In the genomic region with DNA sequence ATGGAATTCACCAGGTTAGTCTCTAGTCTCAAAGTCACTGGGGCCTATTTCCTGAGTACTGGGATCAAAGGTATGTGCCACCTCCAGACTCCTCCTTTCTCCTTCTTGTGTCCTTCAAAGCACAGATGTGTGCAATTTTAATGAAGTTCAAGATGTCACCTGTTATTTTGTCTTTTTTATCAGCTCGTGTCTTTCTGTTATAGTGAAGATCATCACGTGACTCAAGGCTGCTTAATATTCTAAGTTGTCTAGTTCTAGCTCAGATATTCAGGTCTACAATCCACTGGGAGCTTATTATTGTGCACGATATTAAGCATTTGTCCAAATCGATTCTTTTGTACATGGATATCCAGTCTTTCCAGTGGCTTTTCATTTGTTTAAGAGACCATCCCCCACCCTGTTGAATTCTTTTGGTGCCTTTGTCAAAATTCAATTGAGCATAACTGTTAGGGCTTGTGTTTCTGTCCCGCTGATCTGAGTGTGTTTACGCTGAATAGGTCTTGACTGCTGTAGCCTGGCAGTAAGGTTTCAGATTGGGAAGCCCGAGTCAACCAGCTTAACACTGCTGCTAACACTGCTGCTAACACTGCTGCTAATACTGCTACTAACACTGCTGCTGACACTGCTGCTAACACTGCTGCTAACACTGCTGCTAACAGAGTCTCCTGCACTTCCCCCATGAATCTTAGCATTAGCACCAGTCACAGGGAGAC, we compare ENCODE assay signal across 10 mouse cellular contexts. TPM values are rescaled to one million over a fixed set of nuclear protein-coding genes. Genes with fewer than 3 reads are reported as not detected.
DNase-seq lines count a peak whose midpoint lies in the region; ATAC-seq lines count a peak whose summit lies in the region.
"Had no signal": no experiment of that assay in that cellular context is flagged by ENCODE, and none has a peak within 500 bp of the region (broad histone marks: within the 10 kb centered on the region; RNA-seq: fewer than 3 reads in every experiment).

No protein-coding gene starts in this region.

- no peak overlapping the region for H3K9ac ChIP-seq in forebrain, embryonic 11.5 days (ENCODE audit: low read length)
- peak overlapping the region; percentile 13; the same call in 1 of the 2 replicates for H3K9ac ChIP-seq in liver, embryonic 11.5 days (ENCODE audit: low read depth, low read length)
- H3K9ac ChIP-seq in stomach, embryonic 15.5 days: no peak overlapping the region

- 7% methylated on average over 7 of the region's 7 CpGs for WGBS in forebrain, embryonic 11.5 days
- 63% methylated on average over 7 of the region's 7 CpGs for WGBS in liver, embryonic 11.5 days
- WGBS in stomach, embryonic 15.5 days: 54% methylated on average over 7 of the region's 7 CpGs

- H3K9me3 ChIP-seq in megakaryocyte, embryonic 14.5 days: peaks cover 7% of the 10 kb centered on the region; the same call in 1 of the 2 replicates
- H3K9me3 ChIP-seq in forebrain, embryonic 11.5 days (ENCODE audit: control insufficient read depth, low read length): no peaks in the 10 kb centered on the region
- no peaks in the 10 kb centered on the region for H3K9me3 ChIP-seq in liver, embryonic 11.5 days (ENCODE audit: control insufficient read depth, low read length)
- no peaks in the 10 kb centered on the region for H3K9me3 ChIP-seq in stomach, embryonic 15.5 days

- peak overlapping the region; percentile 82 for H3K27ac ChIP-seq in forebrain, embryonic 11.5 days (ENCODE audit: low read depth, low read length)
- peak overlapping the region; percentile 59 for H3K27ac ChIP-seq in liver, embryonic 11.5 days (ENCODE audit: low read depth, low read length)
- peak overlapping the region; percentile 77; the same call in 1 of the 2 replicates for H3K27ac ChIP-seq in stomach, embryonic 15.5 days

- peaks cover 94% of the 10 kb centered on the region for H3K4me1 ChIP-seq in megakaryocyte, embryonic 14.5 days
- H3K4me1 ChIP-seq in forebrain, embryonic 11.5 days (replicated peaks; ENCODE audit: control insufficient read depth, insufficient read depth, low read length): peaks cover 33% of the 10 kb centered on the region
- H3K4me1 ChIP-seq in liver, embryonic 11.5 days (replicated peaks; ENCODE audit: control insufficient read depth, insufficient read depth, low read length): peaks cover 62% of the 10 kb centered on the region
- peaks cover 38% of the 10 kb centered on the region for H3K4me1 ChIP-seq in stomach, embryonic 15.5 days

- peak overlapping the region; percentile 26; the same call in 1 of the 2 replicates for H3K4me2 ChIP-seq in forebrain, embryonic 11.5 days (ENCODE audit: low read depth, low read length, severe bottlenecking)
- peak overlapping the region; percentile 33; the same call in 1 of the 2 replicates for H3K4me2 ChIP-seq in liver, embryonic 11.5 days
- H3K4me2 ChIP-seq in stomach, embryonic 15.5 days: no peak overlapping the region

- H3K27me3 ChIP-seq in megakaryocyte, embryonic 14.5 days (replicated peaks): no peaks in the 10 kb centered on the region
- no peaks in the 10 kb centered on the region for H3K27me3 ChIP-seq in forebrain, embryonic 11.5 days (ENCODE audit: control insufficient read depth, insufficient read depth, low read length)
- no peaks in the 10 kb centered on the region for H3K27me3 ChIP-seq in liver, embryonic 11.5 days (replicated peaks; ENCODE audit: control insufficient read depth, insufficient read depth, low read length)
- no peaks in the 10 kb centered on the region for H3K27me3 ChIP-seq in stomach, embryonic 15.5 days (replicated peaks)

- no peak for ATAC-seq in megakaryocyte, adult 5-6 weeks (ENCODE audit: poor library complexity, severe bottlenecking)
- peak; percentile 67 for ATAC-seq in forebrain, embryonic 11.5 days (replicated peaks; ENCODE audit: low FRiP score)
- no peak for ATAC-seq in liver, embryonic 11.5 days (replicated peaks; ENCODE audit: low FRiP score)
- ATAC-seq in stomach, embryonic 15.5 days (ENCODE audit: insufficient read depth, low FRiP score, low read depth): no peak

- peaks cover 8% of the 10 kb centered on the region for H3K36me3 ChIP-seq in megakaryocyte, embryonic 14.5 days (replicated peaks; ENCODE audit: low read length)
- H3K36me3 ChIP-seq in forebrain, embryonic 11.5 days (ENCODE audit: control insufficient read depth, insufficient read depth, low read length): no peaks in the 10 kb centered on the region
- no peaks in the 10 kb centered on the region for H3K36me3 ChIP-seq in liver, embryonic 11.5 days (ENCODE audit: control insufficient read depth, insufficient read depth, low read length)
- no peaks in the 10 kb centered on the region for H3K36me3 ChIP-seq in stomach, embryonic 15.5 days

- intact Hi-C loops in left cerebral cortex, postnatal 4 days (cut with DNase I): loop anchor here (10.0 kb wide), 1 partner anchor 376 kb away; no protein-coding TSS in a partner anchor

- DNase-seq in forebrain, embryonic 11.5 days (ENCODE audit: low spot score): peak; percentile 54
- no peak for DNase-seq in liver, embryonic 11.5 days (ENCODE audit: low spot score)
- DNase-seq in adrenal gland, postnatal 36 days: no peak
- no peak for DNase-seq in left cerebral cortex, postnatal 4 days
- no peak for DNase-seq in urinary bladder, postnatal 36 days (ENCODE audit: low spot score in 2 of 2)
- DNase-seq: lung, adult 2 months had no signal

- peak overlapping the region; percentile 62 for H3K4me3 ChIP-seq in megakaryocyte, embryonic 14.5 days (replicated peaks)
- no peak overlapping the region for H3K4me3 ChIP-seq in forebrain, embryonic 11.5 days (ENCODE audit: low read depth, low read length)
- no peak overlapping the region for H3K4me3 ChIP-seq in liver, embryonic 11.5 days (ENCODE audit: low read depth, low read length)
- H3K4me3 ChIP-seq in stomach, embryonic 15.5 days (replicated peaks): no peak overlapping the region
- H3K4me3 ChIP-seq: erythroblast, embryonic 14.5 days had no signal

RNA-seq across cellular contexts. Expression of a gene that starts 38.0 kb away (rescaled TPM):
- polyA plus RNA-seq in megakaryocyte, embryonic 14.5 days (2012; ENCODE audit: insufficient read depth, low replicate concordance): 34.0 and 73.4 TPM in 2 replicates
- 83.9 and 98.2 TPM in 2 replicates for total RNA-seq in megakaryocyte, adult 5-6 weeks (2015)
- total RNA-seq in megakaryocyte, adult 5-6 weeks (2017): 51.7 and 69.2 TPM in 2 replicates
- 121 and 122 TPM in 2 replicates for polyA plus RNA-seq in forebrain, embryonic 11.5 days (2014; fragmentation: Nextera tagmentation; extraction: Ambion mirVana)
- 109 and 113 TPM in 2 replicates for polyA plus RNA-seq in liver, embryonic 11.5 days (2014; fragmentation: Nextera tagmentation; extraction: Ambion mirVana)
- 139 and 143 TPM in 2 replicates for polyA plus RNA-seq in stomach, embryonic 15.5 days (2015; fragmentation: Nextera tagmentation; extraction: Ambion mirVana)
- 100 to 1,000 TPM; 111 to 140 TPM for total RNA-seq in adrenal gland, postnatal 36 days (2021)
- total RNA-seq in left cerebral cortex, postnatal 4 days (2021): 10 to 100 TPM; 62.9 to 63.7 TPM

RNA-seq across cellular contexts. Expression of a gene that starts 50.5 kb away (rescaled TPM):
- 0.38 TPM in 1 of 2 replicates, not detected in the other for polyA plus RNA-seq in megakaryocyte, embryonic 14.5 days (2012; ENCODE audit: insufficient read depth, low replicate concordance)
- total RNA-seq in megakaryocyte, adult 5-6 weeks (2015): 7.5 and 7.9 TPM in 2 replicates
- total RNA-seq in megakaryocyte, adult 5-6 weeks (2017): 10.9 and 14.4 TPM in 2 replicates
- polyA plus RNA-seq in forebrain, embryonic 11.5 days (2014; fragmentation: Nextera tagmentation; extraction: Ambion mirVana): 25.7 and 27.2 TPM in 2 replicates
- polyA plus RNA-seq in liver, embryonic 11.5 days (2014; fragmentation: Nextera tagmentation; extraction: Ambion mirVana): 16.8 and 16.9 TPM in 2 replicates
- 21.3 and 24.0 TPM in 2 replicates for polyA plus RNA-seq in stomach, embryonic 15.5 days (2015; fragmentation: Nextera tagmentation; extraction: Ambion mirVana)
- 10 to 100 TPM; 25.3 to 28.1 TPM for total RNA-seq in adrenal gland, postnatal 36 days (2021)
- total RNA-seq in left cerebral cortex, postnatal 4 days (2021): 100 to 1,000 TPM; 202 to 223 TPM

Comparison
In these comparisons a context has a peak if more than half of its experiments do, and no peak if none do; other contexts are left out.
1. RNA of a gene that starts 50.5 kb away (polyA plus RNA-seq): 25.7 to 27.2 TPM in forebrain, embryonic 11.5 days, 21.3 to 24.0 TPM in stomach, embryonic 15.5 days and 16.8 to 16.9 TPM in liver, embryonic 11.5 days; 0.38 TPM in megakaryocyte, embryonic 14.5 days; every median in the first group is over 10 times any median in the second.
2. Peak in every context shown above with its lines, with median percentiles within 50 percentile points of each other: H3K27ac ChIP-seq.